Mouse (Mus musculus): Measurements from ENCODE around the gene Xdh. TPM values are rescaled to one million over a fixed set of nuclear protein-coding genes. Genes with fewer than 3 reads are reported as not detected.
"Not testable (repeated sequence)": the region's sequence is repeated elsewhere in the genome, so short reads cannot be mapped to it uniquely, and the experiment has no call there.

The Xdh gene
- total RNA-seq, 2 experiments from 2014 or later, result 218 to 252 TPM

DNA sequence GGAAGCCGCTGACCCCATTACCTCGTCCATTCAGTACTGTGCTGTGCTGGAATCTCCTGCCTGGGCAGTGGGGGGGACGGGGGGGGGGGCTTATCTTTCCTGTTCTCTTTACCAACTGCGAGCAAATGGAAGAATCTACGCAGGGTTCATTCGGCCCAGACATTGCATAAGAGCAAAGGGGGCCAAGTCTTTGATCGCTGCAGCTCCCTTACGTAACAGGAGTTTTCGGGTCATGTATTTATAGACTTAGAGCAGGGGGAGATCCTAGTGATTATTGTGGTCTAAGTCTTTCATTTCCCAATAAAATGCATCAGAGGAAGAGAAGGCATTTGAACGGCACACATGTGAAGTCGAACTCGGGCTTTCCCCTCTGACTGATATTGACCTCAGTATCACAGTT lies 66.7 kb downstream of the Xdh start:
- ATAC-seq (ENCODE audit: poor library complexity, severe bottlenecking), result 0 out of 2 replicates have a peak, but pooled peaks have one; percentile 16

DNA sequence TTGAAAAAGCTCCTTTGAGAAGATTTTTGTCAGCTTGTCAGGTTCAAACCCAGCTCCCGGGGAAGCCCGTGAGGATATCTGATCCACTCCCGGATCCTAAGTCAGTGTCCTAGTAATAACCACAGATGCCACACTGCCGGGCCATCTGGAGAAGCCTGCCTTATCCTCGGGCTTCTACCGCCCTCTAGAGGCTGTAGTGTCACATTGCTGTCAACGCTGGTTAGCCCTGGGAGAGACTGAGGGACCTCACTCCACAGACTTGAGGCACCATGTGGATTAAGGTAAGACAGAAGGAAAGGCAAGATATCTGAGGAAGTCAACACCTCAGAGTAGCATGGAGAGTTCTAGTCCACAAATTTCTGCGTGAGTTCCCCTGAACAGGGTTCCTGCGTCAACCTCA lies 67.8 kb downstream of the Xdh start:
- peak; percentile 84 for ATAC-seq (ENCODE audit: poor library complexity, severe bottlenecking)

DNA sequence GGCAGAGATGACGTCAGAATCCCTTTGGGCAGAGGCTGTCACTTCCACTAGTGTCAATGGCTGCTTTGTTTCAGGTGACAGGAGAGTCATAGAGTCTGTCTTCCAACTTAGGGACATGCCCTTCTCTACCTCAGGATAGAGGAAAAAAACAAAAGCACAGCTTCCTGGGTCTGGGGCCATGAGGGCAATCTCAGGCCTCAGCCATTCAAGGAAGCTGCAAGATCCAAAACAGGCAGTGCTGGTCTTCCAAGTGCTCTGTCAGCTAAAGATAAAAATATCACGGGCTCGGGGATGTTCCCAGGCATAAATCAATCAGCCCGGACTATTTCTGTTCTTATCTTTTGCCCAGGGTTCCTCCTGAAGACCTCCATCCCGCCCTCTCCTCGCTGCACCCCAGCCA lies 68.7 kb downstream of the Xdh start:
- ATAC-seq (ENCODE audit: poor library complexity, severe bottlenecking), result no peak

DNA sequence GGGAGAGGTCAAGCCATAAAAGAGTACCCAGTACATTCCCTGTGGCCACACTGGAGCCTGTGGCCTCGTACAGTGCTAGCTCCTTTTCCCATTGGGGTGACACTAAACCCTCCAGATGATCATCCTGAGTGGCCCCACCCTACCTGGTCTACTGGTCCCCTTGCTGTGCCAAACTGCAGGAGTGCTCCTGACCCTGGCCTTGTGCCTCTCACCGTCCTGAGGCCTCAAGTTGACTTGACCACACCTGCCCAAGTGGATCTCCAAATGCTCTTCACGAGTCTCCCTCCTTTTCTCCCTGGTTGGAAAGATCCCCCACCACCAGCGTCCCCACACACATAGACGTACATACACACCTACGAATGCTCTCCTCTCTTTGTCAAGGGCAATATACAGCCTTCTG lies 69.7 kb downstream of the Xdh start:
- no peak for ATAC-seq (ENCODE audit: poor library complexity, severe bottlenecking)

DNA sequence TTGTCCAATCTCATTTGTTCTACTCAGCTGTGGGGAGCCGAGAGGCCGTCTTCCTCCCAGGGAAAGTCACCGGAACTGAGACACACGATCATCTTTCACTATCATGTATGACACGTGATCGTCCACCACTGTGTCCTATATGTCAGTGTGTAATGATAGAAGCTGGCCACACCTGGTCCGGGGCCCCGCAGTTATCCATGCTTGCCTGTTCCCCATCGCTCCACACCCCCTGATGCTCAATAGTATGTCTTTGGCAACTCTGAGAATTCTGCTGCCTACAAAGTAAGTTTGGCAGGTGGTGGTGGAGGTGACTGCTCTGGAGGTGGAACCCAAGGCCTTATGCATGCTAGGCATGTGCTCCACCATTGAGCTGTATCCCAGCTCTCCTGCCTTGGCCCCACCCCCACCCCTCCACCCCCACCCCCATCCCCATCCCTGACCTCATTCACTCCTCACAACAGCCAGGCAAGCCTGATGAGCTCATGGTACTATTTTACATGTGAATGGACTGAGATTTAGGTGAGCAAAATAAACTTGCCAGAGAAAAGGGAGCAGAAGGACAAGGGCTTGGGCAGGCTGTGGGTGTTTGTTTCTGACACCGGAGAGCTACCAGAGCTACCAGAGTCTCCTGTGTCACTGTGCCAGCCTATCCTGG lies 70.6 kb downstream of the Xdh start:
- no peak for ATAC-seq (ENCODE audit: poor library complexity, severe bottlenecking)

DNA sequence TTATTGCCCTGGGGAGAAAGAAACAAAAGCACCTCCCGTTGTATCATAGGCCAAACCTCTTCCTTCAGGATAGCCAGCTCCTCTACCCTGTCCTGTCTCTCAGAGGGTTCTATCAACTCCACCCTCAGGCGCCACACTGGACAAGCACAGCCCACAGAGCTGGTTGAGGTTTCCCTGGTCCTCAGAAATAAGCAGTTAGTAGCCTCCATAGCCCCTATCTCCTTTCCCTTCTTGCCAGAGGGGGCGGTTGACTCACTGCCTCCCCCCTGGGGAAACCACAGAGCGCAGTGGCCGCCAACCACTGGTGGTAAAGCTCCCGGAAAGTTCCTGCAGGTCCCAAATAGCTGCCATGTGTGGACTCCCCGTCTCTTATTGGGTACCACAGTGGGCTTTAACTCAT lies 74.3 kb downstream of the Xdh start:
- no peak for ATAC-seq (ENCODE audit: poor library complexity, severe bottlenecking)

DNA sequence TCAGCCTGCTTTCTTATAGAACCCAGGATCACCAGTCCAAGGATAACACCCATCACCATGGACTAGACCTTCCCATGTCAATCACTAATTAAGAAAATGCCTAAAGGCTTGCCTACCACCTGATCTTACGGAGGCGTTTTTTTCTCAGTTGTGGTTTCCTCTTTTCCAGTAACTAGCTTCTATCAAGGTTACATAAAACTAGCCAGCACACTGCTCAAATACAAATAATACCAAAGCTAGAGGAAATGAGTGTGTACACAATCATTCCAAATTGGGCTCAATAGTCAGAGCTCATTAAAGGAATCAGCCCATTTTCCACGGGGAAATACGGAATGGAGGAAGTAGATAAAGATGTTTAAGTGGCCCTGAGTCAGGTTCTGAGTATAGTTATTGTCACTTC lies 74.7 kb downstream of the Xdh start:
- ATAC-seq (ENCODE audit: poor library complexity, severe bottlenecking), result no peak

DNA sequence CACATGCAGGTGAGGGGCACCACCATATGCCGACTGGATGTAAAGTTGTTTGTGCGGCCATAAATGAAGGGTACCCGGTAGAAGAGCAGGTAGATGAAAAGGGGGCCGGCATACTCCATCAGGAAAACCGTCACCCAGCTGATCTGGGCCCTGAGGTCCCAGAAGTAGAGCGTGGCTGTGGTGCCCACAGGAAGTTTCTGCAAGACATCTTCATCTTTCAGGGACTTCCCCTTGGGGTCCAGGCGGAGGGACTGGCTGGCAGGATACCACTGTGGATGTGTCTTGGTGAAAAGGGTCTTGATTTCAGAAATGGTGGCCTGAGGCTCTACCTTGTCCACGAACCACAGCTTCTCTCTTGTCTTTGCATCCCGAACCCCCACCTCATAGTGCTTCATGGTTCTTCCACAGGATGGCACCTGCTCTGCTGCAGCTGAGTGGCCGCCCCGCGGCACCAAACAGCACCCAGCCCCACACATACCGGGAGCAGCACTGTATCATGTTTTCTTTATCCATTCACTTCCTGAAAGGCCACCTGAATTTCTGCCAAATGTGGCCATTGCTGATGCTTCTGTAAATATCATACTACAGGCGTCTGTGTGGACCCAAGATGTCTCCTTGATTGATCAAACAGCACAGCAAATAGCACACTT lies 78.9 kb downstream of the Xdh start:
- ATAC-seq (ENCODE audit: poor library complexity, severe bottlenecking), result no peak

DNA sequence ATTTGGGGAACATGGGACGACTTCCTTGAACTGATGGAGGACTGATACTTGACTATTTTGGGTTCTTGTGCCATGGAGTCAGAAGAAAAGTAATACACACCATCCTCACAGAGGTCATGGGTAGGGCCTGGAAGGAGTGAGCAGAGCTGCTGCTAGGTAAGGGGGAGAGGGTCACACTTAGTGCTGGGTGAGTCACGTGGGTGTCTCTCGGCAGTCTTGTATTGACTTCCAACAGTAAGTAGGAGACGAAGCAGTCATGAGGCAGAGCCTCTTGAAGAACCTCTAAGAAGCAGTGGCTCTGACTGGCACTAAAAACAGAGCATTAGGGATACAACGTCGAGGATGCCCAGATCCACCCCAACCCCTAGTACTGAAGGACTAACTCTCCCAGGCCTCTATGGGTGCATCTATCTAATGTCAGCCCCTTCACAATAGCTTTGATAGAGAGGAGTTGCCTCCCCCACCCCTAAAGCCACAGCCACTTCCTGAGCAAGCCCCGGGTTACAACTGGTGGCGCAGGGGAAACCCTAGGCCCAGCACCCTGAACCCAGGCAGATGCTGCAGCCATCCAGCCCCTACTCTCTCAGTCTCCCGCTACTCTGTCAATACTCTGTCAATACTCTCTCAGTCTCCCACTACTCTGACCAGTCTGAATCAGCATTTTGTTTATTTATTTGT lies 80.8 kb downstream of the Xdh start:
- ATAC-seq (ENCODE audit: poor library complexity, severe bottlenecking), result no peak

DNA sequence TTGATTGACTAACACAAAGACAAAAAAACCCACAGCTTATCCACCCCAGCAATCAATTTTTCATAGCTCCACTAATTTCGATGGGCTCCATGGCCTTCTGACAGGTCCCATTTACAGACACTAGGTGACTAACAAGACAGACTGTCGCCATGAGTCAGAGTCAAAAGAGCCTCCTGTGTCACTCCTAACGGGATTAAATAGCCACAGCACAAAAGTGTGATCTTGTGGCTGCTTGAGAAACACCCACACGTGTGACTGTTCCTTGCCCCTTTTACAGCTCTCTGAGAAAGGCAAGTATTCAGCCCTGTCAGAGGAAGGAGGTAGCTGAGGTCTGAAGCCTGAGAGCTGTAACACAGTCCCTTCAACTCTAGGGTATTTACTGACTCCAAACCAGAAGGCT lies 96.3 kb downstream of the Xdh start:
- no peak for ATAC-seq (ENCODE audit: poor library complexity, severe bottlenecking)

DNA sequence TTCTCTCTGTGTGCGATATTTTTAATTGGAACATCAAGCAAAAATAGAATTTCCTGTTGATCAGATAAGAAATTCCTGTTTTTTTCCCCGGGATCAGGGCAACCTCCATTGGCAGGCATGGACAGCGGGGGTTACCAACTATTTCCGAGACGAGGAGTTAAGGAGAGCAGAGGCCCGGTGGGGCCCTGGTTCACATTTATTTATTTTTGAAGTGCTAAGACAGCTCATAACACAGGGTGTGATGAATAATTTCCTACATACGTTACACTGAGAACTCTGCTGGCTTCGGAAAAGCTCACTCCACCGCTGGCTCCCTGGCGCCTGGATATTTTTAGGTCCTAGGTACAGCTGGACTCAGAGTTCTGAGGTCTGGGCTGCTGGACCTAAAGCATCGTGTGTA lies 97.0 kb downstream of the Xdh start:
- no peak for ATAC-seq (ENCODE audit: poor library complexity, severe bottlenecking)

DNA sequence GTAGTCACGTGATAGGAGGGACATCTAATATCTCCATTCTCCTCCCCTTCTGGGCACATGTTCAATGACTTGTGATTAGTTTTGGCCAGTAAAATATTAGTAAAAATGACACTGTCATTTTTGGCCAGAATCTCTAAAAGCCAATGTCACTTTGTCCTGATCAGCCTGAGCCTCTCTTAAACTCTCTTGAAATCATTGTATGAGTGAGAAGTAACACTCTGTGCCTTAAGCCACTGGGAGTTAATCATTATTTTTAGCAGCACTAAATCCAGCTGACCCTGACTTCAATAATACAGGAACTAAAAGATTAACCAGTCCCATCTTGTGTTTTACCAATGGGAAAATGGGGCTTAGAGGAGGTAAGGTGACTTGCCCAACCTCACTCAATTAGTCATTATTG lies 102.6 kb downstream of the Xdh start:
- ATAC-seq (ENCODE audit: poor library complexity, severe bottlenecking), result no peak

DNA sequence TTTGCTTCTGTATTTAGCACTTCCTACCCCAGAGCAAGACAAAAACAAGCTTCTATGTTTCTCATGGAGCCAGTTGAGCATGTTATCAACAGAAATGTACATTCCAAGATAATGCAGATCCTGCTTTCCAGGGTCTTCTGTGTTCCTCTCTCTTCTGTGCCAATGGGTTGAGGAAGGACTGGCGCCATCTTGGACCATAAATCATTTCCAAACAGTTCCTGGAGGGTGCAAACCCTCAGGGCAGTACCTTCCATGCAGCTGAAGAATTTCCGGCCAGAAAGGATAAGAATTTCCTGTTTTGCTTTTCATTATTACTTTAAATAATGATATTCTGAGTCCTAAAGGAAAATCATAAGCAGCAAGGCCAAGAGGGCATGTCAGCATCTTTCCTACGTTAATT lies 104.4 kb downstream of the Xdh start:
- ATAC-seq (ENCODE audit: poor library complexity, severe bottlenecking), result no peak

DNA sequence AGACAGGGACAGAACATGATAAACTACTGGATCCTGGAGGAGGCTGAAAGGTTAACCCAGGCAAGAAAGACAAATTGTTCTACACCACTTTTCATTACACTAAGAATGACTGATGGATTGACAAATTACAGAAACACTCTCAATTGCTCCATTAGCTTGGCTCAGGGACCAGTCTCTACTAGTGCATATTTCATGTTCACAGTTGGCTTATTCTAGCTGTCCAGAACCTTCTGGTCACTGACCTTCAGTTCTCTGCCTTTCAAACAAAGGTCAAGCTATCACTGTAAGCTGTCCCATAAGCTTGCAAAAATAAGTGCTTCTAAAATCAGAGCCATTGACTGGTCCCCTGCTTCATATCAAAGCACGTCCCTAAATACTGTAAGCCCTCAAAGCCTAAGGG lies 107.0 kb downstream of the Xdh start:
- no peak for ATAC-seq (ENCODE audit: poor library complexity, severe bottlenecking)

DNA sequence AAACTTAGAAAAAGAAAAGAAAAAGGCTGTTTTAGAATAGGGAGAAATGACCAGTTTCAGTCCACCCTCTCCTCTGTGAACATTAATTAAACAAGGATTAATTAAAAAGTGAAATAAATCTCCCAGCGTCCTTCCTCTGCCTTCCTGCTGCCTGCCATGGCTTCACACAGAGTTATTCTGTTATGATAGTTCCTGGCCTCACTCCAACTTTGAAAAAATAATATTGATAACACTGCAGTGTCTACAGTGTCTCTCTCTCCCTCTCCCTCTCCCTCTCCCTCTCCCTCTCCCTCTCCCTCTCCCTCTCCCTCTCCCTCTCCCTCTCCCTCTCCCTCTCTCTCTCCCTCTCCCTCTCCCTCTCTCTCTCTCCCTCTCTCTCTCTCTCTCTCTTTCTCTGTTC lies 110.1 kb downstream of the Xdh start:
- not testable (repeated sequence) for ATAC-seq (ENCODE audit: poor library complexity, severe bottlenecking)

DNA sequence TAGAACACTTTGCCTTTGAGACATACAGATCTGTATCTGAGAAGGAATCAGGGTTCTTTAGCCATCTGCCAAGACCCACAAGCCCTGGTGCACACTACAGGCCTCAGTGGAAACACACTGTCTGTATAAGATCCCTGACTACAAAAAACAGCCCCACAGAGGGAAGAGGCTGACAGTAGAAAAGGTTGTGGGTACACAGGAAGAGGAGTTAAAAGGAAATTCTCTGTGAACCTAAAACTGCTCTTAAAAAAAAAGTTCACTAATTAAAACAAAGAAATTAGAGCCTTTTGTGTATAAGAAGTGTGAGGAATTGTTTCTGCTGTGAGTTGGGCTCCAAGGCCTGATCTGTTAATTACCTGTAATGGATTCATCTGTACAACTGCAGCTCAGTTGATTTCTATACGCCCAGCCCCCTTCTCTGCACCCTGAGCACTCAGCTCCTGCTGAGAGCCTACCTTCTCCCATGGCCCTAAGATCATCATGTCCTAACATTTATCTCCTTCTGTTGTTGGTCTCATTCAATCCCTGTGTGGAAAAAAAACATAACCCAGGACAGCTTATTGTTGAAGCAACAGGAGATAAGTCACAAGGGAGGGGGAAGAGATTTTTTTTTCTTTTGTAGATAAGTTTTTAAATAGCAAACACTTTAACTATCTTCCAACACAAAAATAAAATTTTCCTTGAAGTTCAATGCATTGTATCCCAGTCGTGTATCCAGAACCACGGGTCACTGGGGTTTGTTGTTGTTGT lies 110.7 kb downstream of the Xdh start:
- ATAC-seq (ENCODE audit: poor library complexity, severe bottlenecking), result no peak

DNA sequence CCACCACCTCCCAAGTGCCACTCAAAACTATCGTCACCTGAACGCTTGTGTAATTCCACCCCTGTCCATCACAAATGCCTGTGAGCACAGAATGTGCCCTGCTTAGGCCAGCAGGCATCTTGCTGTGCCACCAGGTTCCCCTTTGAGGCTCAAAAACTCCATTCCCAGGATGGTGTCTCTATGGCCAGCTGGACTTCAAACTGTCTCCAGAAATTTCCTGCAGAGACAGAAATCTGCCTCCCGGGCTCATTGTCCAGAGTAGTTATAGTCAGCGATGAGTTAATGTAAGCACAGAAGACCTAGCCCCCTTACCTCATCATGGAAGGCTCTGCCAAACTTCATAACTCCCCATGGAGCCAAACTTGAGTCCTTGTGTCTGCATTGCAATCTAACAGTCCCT lies 112.8 kb downstream of the Xdh start:
- no peak for ATAC-seq (ENCODE audit: poor library complexity, severe bottlenecking)

DNA sequence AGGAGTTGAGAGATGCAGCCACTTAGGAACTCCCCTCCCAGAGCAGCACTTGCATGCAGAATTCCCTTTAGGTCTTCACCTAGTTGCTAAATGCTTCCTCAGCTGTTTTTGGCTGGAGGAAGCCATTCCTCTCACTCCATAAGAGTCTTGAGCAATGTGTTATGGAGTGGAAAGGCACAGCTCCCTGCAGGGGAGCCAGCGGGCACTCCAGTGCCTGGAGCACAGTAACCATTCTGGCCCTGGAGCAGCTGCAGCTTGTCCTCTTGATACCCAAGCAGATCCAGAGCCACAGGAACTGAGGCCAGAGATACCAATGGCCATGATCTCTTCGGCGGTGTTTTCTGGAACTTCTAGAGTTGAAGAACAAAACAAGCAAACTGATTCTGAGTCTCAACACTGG lies 113.4 kb downstream of the Xdh start:
- no peak for ATAC-seq (ENCODE audit: poor library complexity, severe bottlenecking)

Data from megakaryocyte, adult 5-6 weeks (primary cell).